Mouse (Mus musculus): ENCODE results near the gene Kcnq4.

- TF ChIP-seq CTCF (conservative IDR thresholded peaks at IDR 0.05; ENCODE audit: insufficient read depth, insufficient read length, low read depth, low read length) (no peak), POLR2A (IDR thresholded peaks at IDR 0.05; ENCODE audit: low read depth, low read length) (no peak)
Measured at GRCm38 (mm10) chr4:120792918-120793317, 44.5 kb upstream of the Kcnq4 start.
